Mouse (Mus musculus) MEL (cell line): Measurements from ENCODE around the gene Gpr84. TPM values are rescaled to one million over a fixed set of nuclear protein-coding genes. Genes with fewer than 3 reads are reported as not detected.

Source experiments
- DNase-seq: peaks from one replicate; pipeline ENCODE4 v3.0.0; 2011; ENCODE audit warnings: low read depth, low spot score
- H3K27ac ChIP-seq: 2 replicates; pipeline ENCODE4 v1.5.1; 2012; ENCODE audit warnings: low read depth, mild to moderate bottlenecking, control low read depth, low read length, moderate library complexity; ENCODE audit not compliant: control insufficient read depth
- H3K27me3 ChIP-seq, 2 experiments: fragments of 150-350 bp in 1 of 2; sonication (generic) in 1 of 2; 2 replicates each; pipeline ENCODE4 v1.6.1; 2012; ENCODE audit warnings: low read length in 2 of 2, mild to moderate bottlenecking in 2 of 2, improper control_type of control experiment in 1 of 2, moderate library complexity in 1 of 2; ENCODE audit not compliant: insufficient read depth in 2 of 2, control insufficient read depth in 1 of 2
- H3K36me3 ChIP-seq, 2 experiments: 2 replicates each; pipeline ENCODE4 v1.6.1; 2012 to 2014; ENCODE audit warnings: low read length in 2 of 2, improper control_type of control experiment in 1 of 2, inconsistent platforms in 1 of 2, mild to moderate bottlenecking in 1 of 2; ENCODE audit not compliant: insufficient read depth in 2 of 2, control insufficient read depth in 1 of 2
- H3K4me1 ChIP-seq, 2 experiments: fragments of 150-350 bp in 1 of 2; sonication (generic) in 1 of 2; 2 replicates each; pipeline ENCODE4 v1.6.1; 2012; ENCODE audit warnings: low read length in 2 of 2, improper control_type of control experiment in 1 of 2, mild to moderate bottlenecking in 1 of 2; ENCODE audit not compliant: insufficient read depth in 2 of 2, control insufficient read depth in 1 of 2
- H3K4me3 ChIP-seq, 2 experiments: fragments of 150-350 bp in 1 of 2; sonication (generic) in 1 of 2; 2 replicates each; pipeline ENCODE4 v1.5.1; 2012; ENCODE audit warnings: low read depth in 2 of 2, low read length in 2 of 2, mild to moderate bottlenecking in 2 of 2, moderate library complexity in 2 of 2, control low read depth in 1 of 2, improper control_type of control experiment in 1 of 2; ENCODE audit not compliant: control insufficient read depth in 1 of 2, insufficient read depth in 1 of 2
- H3K79me2 ChIP-seq: 2 replicates; pipeline ENCODE4 v1.6.1; 2012; ENCODE audit warnings: mild to moderate bottlenecking, low read length, moderate library complexity; ENCODE audit not compliant: control insufficient read depth, poor library complexity, insufficient read depth
- H3K9ac ChIP-seq: 2 replicates; pipeline ENCODE4 v1.6.1; 2012; ENCODE audit warnings: low read depth, mild to moderate bottlenecking, control low read depth, low read length, moderate library complexity; ENCODE audit not compliant: control insufficient read depth, poor library complexity, severe bottlenecking
- H3K9me3 ChIP-seq: fragments of 150-350 bp; sonication (generic); replicated peaks from 2 replicates; pipeline ENCODE4 v1.6.1; 2012; ENCODE audit warnings: mild to moderate bottlenecking, low read length, improper control_type of control experiment, moderate library complexity; ENCODE audit not compliant: insufficient read depth
- BHLHE40 ChIP-seq: IDR thresholded peaks from 2 replicates; pipeline ENCODE4 v1.6.1; 2012; ENCODE audit warnings: low read depth, mild to moderate bottlenecking, inconsistent platforms, low read length, improper control_type of control experiment, borderline replicate concordance
- CHD1 ChIP-seq: IDR thresholded peaks from 2 replicates; pipeline ENCODE4 v1.6.1; 2012; ENCODE audit warnings: low read depth, mild to moderate bottlenecking, inconsistent platforms, low read length, improper control_type of control experiment
- CHD2 ChIP-seq: IDR thresholded peaks from 2 replicates; pipeline ENCODE4 v1.6.1; 2011; ENCODE audit warnings: low read length, improper control_type of control experiment
- CTCF ChIP-seq, 3 experiments: IDR thresholded peaks in 2 of 3; conservative IDR thresholded peaks in 1 of 3; 2 replicates each; pipeline ENCODE4 v1.5.1; 2011 to 2012; ENCODE audit warnings: low read length in 3 of 3, low read depth in 2 of 3, mild to moderate bottlenecking in 2 of 3, improper control_type of control experiment in 1 of 3, inconsistent platforms in 1 of 3, mixed read lengths in 1 of 3, moderate library complexity in 1 of 3; ENCODE audit not compliant: control insufficient read depth in 1 of 3, insufficient read depth in 1 of 3, poor library complexity in 1 of 3, severe bottlenecking in 1 of 3
- E2F4 ChIP-seq: IDR thresholded peaks from 2 replicates; pipeline ENCODE4 v1.6.1; 2011; ENCODE audit warnings: low read depth, low read length, improper control_type of control experiment, borderline replicate concordance
- ELF1 ChIP-seq: IDR thresholded peaks from 2 replicates; pipeline ENCODE4 v1.6.1; 2014; ENCODE audit warnings: low read depth, mild to moderate bottlenecking, inconsistent platforms, low read length, improper control_type of control experiment, moderate library complexity
- ETS1 ChIP-seq: IDR thresholded peaks from 2 replicates; pipeline ENCODE4 v1.6.1; 2012; ENCODE audit warnings: low read depth, mild to moderate bottlenecking, inconsistent platforms, low read length, improper control_type of control experiment, moderate library complexity
- GABPA ChIP-seq: IDR thresholded peaks from 2 replicates; pipeline ENCODE4 v1.6.1; 2012; ENCODE audit warnings: low read depth, mild to moderate bottlenecking, inconsistent platforms, low read length, improper control_type of control experiment, moderate library complexity
- HCFC1 ChIP-seq: IDR thresholded peaks from 2 replicates; pipeline ENCODE4 v1.6.1; 2012; ENCODE audit warnings: low read depth, mild to moderate bottlenecking, inconsistent platforms, low read length, improper control_type of control experiment, moderate library complexity
- JUND ChIP-seq: IDR thresholded peaks from 2 replicates; pipeline ENCODE4 v1.6.1; 2011; ENCODE audit warnings: low read depth, mild to moderate bottlenecking, improper control_type of control experiment, low read length
- KAT2A ChIP-seq: conservative IDR thresholded peaks from 2 replicates; pipeline ENCODE4 v1.6.1; 2012; ENCODE audit warnings: low read depth, low read length, improper control_type of control experiment, inconsistent platforms
- MAFK ChIP-seq: IDR thresholded peaks from 2 replicates; pipeline ENCODE4 v1.6.1; 2011; ENCODE audit warnings: low read depth, mild to moderate bottlenecking, low read length, improper control_type of control experiment, borderline replicate concordance
- MAX ChIP-seq: IDR thresholded peaks from 2 replicates; pipeline ENCODE4 v1.6.1; 2011; ENCODE audit warnings: low read length, improper control_type of control experiment
- MAZ ChIP-seq: IDR thresholded peaks from 2 replicates; pipeline ENCODE4 v1.6.1; 2012; ENCODE audit warnings: low read depth, mild to moderate bottlenecking, inconsistent platforms, low read length, improper control_type of control experiment
- MEF2A ChIP-seq: IDR thresholded peaks from 2 replicates; pipeline ENCODE4 v1.6.1; 2014; ENCODE audit warnings: low read depth, mild to moderate bottlenecking, inconsistent platforms, low read length, improper control_type of control experiment; ENCODE audit not compliant: poor library complexity, insufficient replicate concordance, severe bottlenecking; ENCODE audit errors: extremely low read depth
- MXI1 ChIP-seq: IDR thresholded peaks from 2 replicates; pipeline ENCODE4 v1.6.1; 2011; ENCODE audit warnings: mild to moderate bottlenecking, low read depth, low read length, improper control_type of control experiment
- MYB ChIP-seq: IDR thresholded peaks from 2 replicates; pipeline ENCODE4 v1.6.1; 2011; ENCODE audit warnings: mild to moderate bottlenecking, low read depth, low read length, improper control_type of control experiment
- MYC ChIP-seq: IDR thresholded peaks from 2 replicates; pipeline ENCODE4 v1.6.1; 2011; ENCODE audit warnings: low read depth, mild to moderate bottlenecking, low read length, improper control_type of control experiment, moderate library complexity
- NELFE ChIP-seq: IDR thresholded peaks from 2 replicates; pipeline ENCODE4 v1.6.1; 2011; ENCODE audit warnings: low read depth, low read length, improper control_type of control experiment
- NRF1 ChIP-seq: IDR thresholded peaks from 2 replicates; pipeline ENCODE4 v1.6.1; 2014; ENCODE audit warnings: low read depth, mild to moderate bottlenecking, inconsistent platforms, low read length, improper control_type of control experiment, moderate library complexity; ENCODE audit not compliant: poor library complexity, insufficient read depth, severe bottlenecking
- POLR2A ChIP-seq, 2 experiments: IDR thresholded peaks; 2 replicates each; pipeline ENCODE4 v1.6.1; 2011 to 2012; ENCODE audit warnings: low read length in 2 of 2, mild to moderate bottlenecking in 2 of 2, control low read depth in 1 of 2, improper control_type of control experiment in 1 of 2, low read depth in 1 of 2, moderate library complexity in 1 of 2; ENCODE audit not compliant: control insufficient read depth in 1 of 2, insufficient read depth in 1 of 2, poor library complexity in 1 of 2
- POLR2AphosphoS2 ChIP-seq: IDR thresholded peaks from 2 replicates; pipeline ENCODE4 v1.6.1; 2011; ENCODE audit warnings: low read length, improper control_type of control experiment
- POLR2AphosphoS5 ChIP-seq: IDR thresholded peaks from 2 replicates; pipeline ENCODE4 v1.6.1; 2012; ENCODE audit warnings: low read depth, borderline replicate concordance, mild to moderate bottlenecking, inconsistent platforms, low read length, moderate library complexity, mixed read lengths
- RAD21 ChIP-seq: IDR thresholded peaks from 2 replicates; pipeline ENCODE4 v1.6.1; 2011; ENCODE audit warnings: mild to moderate bottlenecking, low read depth, low read length, improper control_type of control experiment
- RCOR1 ChIP-seq: IDR thresholded peaks from 2 replicates; pipeline ENCODE4 v1.6.1; 2012; ENCODE audit warnings: low read depth, mild to moderate bottlenecking, inconsistent platforms, low read length, improper control_type of control experiment
- SIN3A ChIP-seq: IDR thresholded peaks from 2 replicates; pipeline ENCODE4 v1.6.1; 2012; ENCODE audit warnings: low read length, improper control_type of control experiment, inconsistent platforms
- TAL1 ChIP-seq: IDR thresholded peaks from 2 replicates; pipeline ENCODE4 v1.6.1; 2012; ENCODE audit warnings: mild to moderate bottlenecking, inconsistent platforms, low read length, moderate library complexity, mixed read lengths
- TBP ChIP-seq: IDR thresholded peaks from 2 replicates; pipeline ENCODE4 v1.8.0; 2011; ENCODE audit warnings: low read depth, low read length, improper control_type of control experiment
- TCF12 ChIP-seq: IDR thresholded peaks from 2 replicates; pipeline ENCODE4 v1.6.1; 2014; ENCODE audit warnings: low read depth, mild to moderate bottlenecking, inconsistent platforms, low read length, improper control_type of control experiment, moderate library complexity
- UBTF ChIP-seq: IDR thresholded peaks from 2 replicates; pipeline ENCODE4 v1.6.1; 2012; ENCODE audit warnings: low read depth, mild to moderate bottlenecking, inconsistent platforms, low read length, improper control_type of control experiment, moderate library complexity, borderline replicate concordance; ENCODE audit not compliant: insufficient read depth
- USF2 ChIP-seq, 2 experiments: IDR thresholded peaks; 2 replicates each; pipeline ENCODE4 v1.6.1; 2011 to 2012; ENCODE audit warnings: improper control_type of control experiment in 2 of 2, low read length in 2 of 2, borderline replicate concordance in 1 of 2, inconsistent platforms in 1 of 2, low read depth in 1 of 2, mild to moderate bottlenecking in 1 of 2; ENCODE audit not compliant: insufficient read depth in 1 of 2
- ZC3H11A ChIP-seq: IDR thresholded peaks from 2 replicates; pipeline ENCODE4 v1.6.1; 2012; ENCODE audit warnings: low read depth, mild to moderate bottlenecking, inconsistent platforms, low read length, improper control_type of control experiment
- ZKSCAN1 ChIP-seq: IDR thresholded peaks from 2 replicates; pipeline ENCODE4 v1.6.1; 2012; ENCODE audit warnings: low read depth, mild to moderate bottlenecking, inconsistent platforms, low read length, improper control_type of control experiment, moderate library complexity
- ZMIZ1 ChIP-seq: IDR thresholded peaks from 2 replicates; pipeline ENCODE4 v1.6.1; 2012; ENCODE audit warnings: low read depth, mild to moderate bottlenecking, inconsistent platforms, low read length, improper control_type of control experiment, moderate library complexity
- ZNF384 ChIP-seq: IDR thresholded peaks from 2 replicates; pipeline ENCODE4 v1.6.1; 2012; ENCODE audit warnings: low read depth, mild to moderate bottlenecking, inconsistent platforms, low read length, improper control_type of control experiment
- polyA plus RNA-seq, 2 experiments: library from polyadenylated mRNA; stranded (reverse) in 1 of 2; unstranded in 1 of 2; fragments of >175 nt in 1 of 2; fragments of >200 nt in 1 of 2; gene quantifications; 2 replicates each; pipeline versions ENCODE4 v1.2.1 to v1.2.4; 2012; ENCODE audit warnings: low replicate concordance in 2 of 2, low read depth in 1 of 2; ENCODE audit not compliant: insufficient read length in 2 of 2, insufficient read depth in 1 of 2, missing spikeins in 1 of 2
- total RNA-seq: library from RNA; depleted of rRNA; stranded (reverse); fragments of 300-350 nt; gene quantifications from 2 replicates; pipeline ENCODE4 v1.2.3, GENCODE M21; 2012

The Gpr84 gene
- total and polyA plus RNA-seq, 3 experiments = 0.12 to 0.21 TPM; not detected in 1

DNA sequence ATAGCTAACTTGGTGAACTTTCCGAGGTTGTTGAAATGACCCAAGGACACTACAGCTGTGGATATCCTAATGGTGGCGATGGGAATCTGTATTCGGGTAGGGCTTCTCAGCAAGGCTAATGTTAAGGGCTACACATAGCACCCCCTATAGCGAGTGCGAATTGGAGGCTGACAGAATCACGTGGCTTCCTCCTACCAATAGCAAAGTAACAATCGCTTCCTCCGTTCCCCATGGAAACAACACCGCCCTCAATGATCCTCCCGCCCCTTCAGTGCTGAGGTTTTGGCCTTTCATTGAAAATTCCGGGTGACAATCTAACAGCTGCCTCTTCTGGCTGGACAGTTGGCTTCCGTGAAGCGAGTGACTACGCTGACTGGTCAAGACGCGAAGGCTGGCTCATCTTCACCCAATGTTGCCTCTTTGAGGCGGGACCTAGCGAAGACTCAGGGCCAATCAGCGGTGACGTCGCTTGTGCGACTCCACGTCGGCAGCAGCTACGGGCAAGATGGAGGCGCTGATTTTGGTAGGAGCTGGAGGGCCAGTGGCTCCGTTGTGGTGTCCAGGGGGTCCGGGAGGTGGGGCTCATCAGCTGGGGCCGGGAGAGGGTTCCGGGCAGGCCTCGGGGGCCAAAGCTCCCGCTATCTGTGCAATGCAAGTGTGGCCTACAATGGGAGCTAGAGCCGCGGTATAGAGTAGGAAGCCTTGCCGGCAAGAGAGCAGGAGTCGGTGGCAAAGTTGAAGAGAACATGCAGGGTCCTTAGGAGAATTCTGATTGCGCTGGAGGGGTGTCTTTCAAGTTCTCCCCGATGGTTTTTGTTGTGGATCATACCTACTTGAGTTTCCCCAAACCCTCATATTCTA, 37.8 kb downstream of the Gpr84 start, which contains the start of gene Copz1:
TSS of gene Copz1 (plus strand) at position 296 of the 861 bp plus-strand sequence.
- Histone ChIP-seq H3K4me1 (peaks cover 3 to 15% of the 10 kb centered on the region in 2 experiments; a peak in 3 of 4 replicates), H3K27ac (peak within 1 kb of the TSS; percentile 61), H3K9ac (peak within 1 kb of the TSS; percentile 97), H3K9me3 (no peaks in the 10 kb centered on the region), H3K4me3 (peak within 1 kb of the TSS; percentile 84 to 96), H3K36me3 (peaks cover 0 to 18% of the 10 kb centered on the region in 2 experiments; a peak in 2 of 4 replicates), H3K79me2 (peaks cover 22% of the 10 kb centered on the region), H3K27me3 (no peaks in the 10 kb centered on the region)
- peak; percentile 96 for DNase-seq
- TF ChIP-seq NELFE = peak; percentile 57
- TF ChIP-seq POLR2AphosphoS2 = no peak
- no peak for TF ChIP-seq ZMIZ1
- no peak for TF ChIP-seq NRF1
- TF ChIP-seq MAX = peak; percentile 92
- no peak for TF ChIP-seq ZKSCAN1
- TF ChIP-seq RCOR1 = no peak
- TF ChIP-seq MYC = no peak; the same call in 1 of the 2 replicates
- TF ChIP-seq SIN3A = peak; percentile 77
- no peak for TF ChIP-seq TAL1
- TF ChIP-seq MYB = no peak
- peak; percentile 84 for TF ChIP-seq ELF1
- TF ChIP-seq TBP = peak; percentile 66
- TF ChIP-seq ZNF384 = no peak
- TF ChIP-seq TCF12 = no peak
- TF ChIP-seq GABPA = no peak
- no peak for TF ChIP-seq E2F4
- TF ChIP-seq USF2 (IDR thresholded peaks at IDR 0.05; ENCODE audit: borderline replicate concordance in 1 of 2, insufficient read depth in 1 of 2, low read depth in 1 of 2, low read length in 2 of 2) = peak in 1 of 2 experiments; percentile 74; a peak in 2 of 4 replicates
- 0 out of 2 replicates have a peak, but pooled peaks have one; percentile 7 for TF ChIP-seq MAZ
- no peak for TF ChIP-seq MEF2A
- peak; percentile 95; the same call in 1 of the 2 replicates for TF ChIP-seq UBTF
- TF ChIP-seq POLR2AphosphoS5 = no peak
- peak; percentile 76 for TF ChIP-seq CHD2
- TF ChIP-seq HCFC1 = peak; percentile 79; the same call in 1 of the 2 replicates
- TF ChIP-seq RAD21 = no peak
- no peak for TF ChIP-seq ETS1
- TF ChIP-seq MAFK = no peak
- TF ChIP-seq POLR2A (IDR thresholded peaks at IDR 0.05; ENCODE audit: control insufficient read depth in 1 of 2, insufficient read depth in 1 of 2, low read depth in 1 of 2, low read length in 2 of 2, poor library complexity in 1 of 2) = peak in 1 of 2 experiments; percentile 63; a peak in 2 of 4 replicates
- TF ChIP-seq BHLHE40 = no peak
- TF ChIP-seq JUND = no peak
- no peak for TF ChIP-seq ZC3H11A
- TF ChIP-seq MXI1 = peak; percentile 47; the same call in 1 of the 2 replicates
- TF ChIP-seq CTCF (IDR thresholded peaks at IDR 0.05 in 2 of 3, conservative IDR thresholded peaks at IDR 0.05 in 1 of 3; ENCODE audit: control insufficient read depth in 1 of 3, insufficient read depth in 1 of 3, low read depth in 2 of 3, low read length in 3 of 3, poor library complexity in 1 of 3, severe bottlenecking in 1 of 3) = peak in 1 of 3 experiments; percentile 17; a peak in 1 of 6 replicates
- TF ChIP-seq CHD1 = no peak
- peak; percentile 53 for TF ChIP-seq KAT2A
